Mouse (Mus musculus) heart, adult 2 months (tissue): ENCODE measurements around the gene Trappc6b.

Source experiments
- CTCF ChIP-seq: fragments of 200-600 bp; IDR thresholded peaks from 2 replicates; pipeline ENCODE4 v1.8.1; 2022; ENCODE audit warnings: antibody characterized with exemption, mild to moderate bottlenecking, moderate library complexity
- EP300 ChIP-seq: fragments of 200-500 bp; IDR thresholded peaks from 2 replicates; pipeline ENCODE4 v1.6.1; 2011; ENCODE audit warnings: low read depth, low read length, control low read depth; ENCODE audit not compliant: insufficient read depth
- POLR2A ChIP-seq: fragments of 200-500 bp; IDR thresholded peaks from 2 replicates; pipeline ENCODE4 v1.6.1; 2011; ENCODE audit warnings: mild to moderate bottlenecking, low read depth, low read length, control low read depth; ENCODE audit not compliant: insufficient read depth

DNA sequence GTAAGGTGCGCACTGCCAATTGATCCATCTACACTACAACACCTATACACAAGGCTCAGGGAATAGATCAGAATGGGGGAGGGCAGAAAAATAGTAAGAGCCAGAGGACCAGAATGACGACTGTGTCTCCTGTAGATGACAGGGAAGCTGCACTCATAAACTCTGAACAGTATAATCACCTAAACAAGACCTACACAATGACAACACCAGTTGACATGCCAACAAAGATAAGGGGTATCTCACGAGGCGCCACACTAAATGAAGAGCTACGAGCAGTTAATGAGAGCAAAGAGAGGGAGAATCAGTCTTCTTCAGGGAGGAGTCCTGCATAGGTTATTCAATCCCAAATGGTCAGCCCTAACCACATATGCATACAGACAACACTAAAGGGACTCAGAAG, 8.1 kb downstream of the Trappc6b start:
- TF ChIP-seq CTCF (no peak), POLR2A (no peak), EP300 (no peak)
